Mouse (Mus musculus): Measurements from ENCODE around the gene 1700028J19Rik. TPM values are rescaled to one million over a fixed set of nuclear protein-coding genes. Genes with fewer than 3 reads are reported as not detected.

The 1700028J19Rik gene
- polyA plus RNA-seq (2014; fragmentation: Nextera tagmentation; extraction: Ambion mirVana), result 1.1 and 1.6 TPM in 2 replicates

DNA sequence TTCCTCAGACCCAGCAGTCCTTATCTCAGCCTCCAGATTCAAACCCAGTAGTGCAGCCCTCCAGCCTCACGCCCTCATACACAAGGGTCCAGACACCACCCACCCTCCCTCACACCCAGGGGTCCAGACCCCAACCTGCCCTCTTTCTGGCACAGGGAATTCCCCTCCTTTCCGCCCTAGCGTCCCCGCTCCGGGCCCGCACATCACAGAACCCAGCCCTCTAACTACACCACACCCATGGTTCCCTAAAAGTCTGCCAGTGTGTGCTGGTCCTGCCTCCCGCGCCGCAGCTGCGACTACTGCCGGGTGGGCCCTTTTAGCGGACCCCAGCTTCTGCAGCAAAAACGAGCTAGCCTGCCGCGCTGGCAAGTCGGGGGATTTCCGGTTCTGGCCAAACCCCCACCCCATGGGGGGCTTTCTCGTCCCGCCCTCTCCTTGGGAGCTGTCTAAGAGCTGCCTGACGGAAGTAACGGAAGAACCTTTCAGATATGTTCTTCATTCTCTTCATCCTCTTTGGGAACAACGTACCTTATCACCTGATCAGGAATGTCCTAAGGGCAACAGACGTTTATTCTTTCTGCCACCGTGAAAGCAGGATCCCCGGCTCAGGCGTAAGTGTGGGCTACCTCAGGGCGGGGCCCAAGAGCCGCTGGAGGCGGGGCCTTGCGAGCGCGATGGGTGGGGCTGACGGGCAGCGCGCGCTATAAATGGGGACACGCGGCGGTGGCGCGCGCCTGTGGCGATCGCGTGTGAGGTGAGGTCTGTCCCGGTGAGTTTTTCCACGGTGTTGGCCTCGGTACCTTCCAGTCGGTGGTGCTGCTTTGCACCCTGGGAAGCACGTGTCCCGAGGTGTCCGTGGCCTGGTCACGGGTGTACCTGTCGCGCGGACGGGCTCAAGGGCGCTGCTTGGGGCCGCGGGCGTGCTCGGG is at the start of gene 1700028J19Rik, which contains the start of gene 2410002F23Rik:
TSS of gene 1700028J19Rik (minus strand) at position 641 of the 929 bp plus-strand sequence.
TSS of gene 2410002F23Rik (plus strand) at position 668 of the 929 bp plus-strand sequence.
- Histone ChIP-seq H3K9ac (ENCODE audit: low read length) (peak within 1 kb of the TSS; percentile 98), H3K27ac (ENCODE audit: low read depth) (peak within 1 kb of the TSS; percentile 93), H3K36me3 (ENCODE audit: control insufficient read depth, insufficient read depth, low read length) (peaks cover 34% of the 10 kb centered on the region), H3K4me1 (replicated peaks; ENCODE audit: control insufficient read depth, insufficient read depth, low read length) (peaks cover 18% of the 10 kb centered on the region), H3K4me3 (ENCODE audit: low read depth, low read length) (peak within 1 kb of the TSS; percentile 92), H3K27me3 (replicated peaks; ENCODE audit: control insufficient read depth, insufficient read depth, low read length) (no peaks in the 10 kb centered on the region), H3K4me2 (ENCODE audit: low read length) (peak within 1 kb of the TSS; percentile 88), H3K9me3 (ENCODE audit: control insufficient read depth, low read length) (no peaks in the 10 kb centered on the region)
- ATAC-seq (replicated peaks; ENCODE audit: low FRiP score, low TSS enrichment, low read depth) (peak; percentile 86), DNase-seq (ENCODE audit: low spot score) (peak; percentile 98)
- under 1% methylated on average over 62 of the region's 62 CpGs for WGBS

DNA sequence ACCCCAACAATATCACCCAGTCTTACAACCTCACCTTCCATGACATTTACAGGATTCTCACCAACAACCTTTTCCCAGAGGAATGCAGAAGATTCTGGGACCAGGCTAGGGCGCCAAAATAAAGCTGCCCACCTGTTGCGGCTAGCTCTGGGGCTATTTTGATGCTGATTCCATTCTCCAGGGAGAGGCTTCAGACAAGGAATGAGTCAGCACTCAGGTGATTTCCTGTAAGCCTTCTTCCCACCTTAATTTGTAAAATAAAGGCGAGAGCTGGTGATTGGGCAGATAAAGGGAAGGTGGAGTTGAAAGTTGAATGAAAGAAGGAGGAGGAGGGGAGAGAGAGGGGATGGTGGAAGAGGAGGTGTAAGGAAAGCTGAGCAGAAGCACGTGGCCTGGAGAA is 44.9 kb upstream of the 1700028J19Rik start:
- Histone ChIP-seq H3K9me3 (ENCODE audit: control insufficient read depth, low read length) (no peaks in the 10 kb centered on the region), H3K9ac (ENCODE audit: low read length) (no peak overlapping the region), H3K4me2 (ENCODE audit: low read length) (no peak overlapping the region), H3K4me3 (ENCODE audit: low read depth, low read length) (no peak overlapping the region), H3K27me3 (replicated peaks; ENCODE audit: control insufficient read depth, insufficient read depth, low read length) (no peaks in the 10 kb centered on the region), H3K4me1 (replicated peaks; ENCODE audit: control insufficient read depth, insufficient read depth, low read length) (no peaks in the 10 kb centered on the region), H3K36me3 (ENCODE audit: control insufficient read depth, insufficient read depth, low read length) (no peaks in the 10 kb centered on the region), H3K27ac (ENCODE audit: low read depth) (no peak overlapping the region)
- ATAC-seq (replicated peaks; ENCODE audit: low FRiP score, low TSS enrichment, low read depth), result no peak
- 49% methylated on average over 4 of the region's 4 CpGs for WGBS
- DNase-seq (ENCODE audit: low spot score), result no peak

- 82% methylated on average over 4 of the region's 4 CpGs for WGBS
Observed at GRCm38 (mm10) chr7:44290986-44291385, 44.5 kb upstream of the 1700028J19Rik start.

GRCm38 (mm10) chr7:44287760-44288159 is 41.3 kb upstream of the 1700028J19Rik start:
- H3K27ac ChIP-seq (ENCODE audit: low read depth), result no peak overlapping the region
- 65% methylated on average over 7 of the region's 7 CpGs for WGBS
- no peaks in the 10 kb centered on the region for H3K4me1 ChIP-seq (replicated peaks; ENCODE audit: control insufficient read depth, insufficient read depth, low read length)
- ATAC-seq (replicated peaks; ENCODE audit: low FRiP score, low TSS enrichment, low read depth), result no peak
- H3K9ac ChIP-seq (ENCODE audit: low read length), result no peak overlapping the region
- H3K36me3 ChIP-seq (ENCODE audit: control insufficient read depth, insufficient read depth, low read length), result no peaks in the 10 kb centered on the region
- no peaks in the 10 kb centered on the region for H3K27me3 ChIP-seq (replicated peaks; ENCODE audit: control insufficient read depth, insufficient read depth, low read length)
- no peaks in the 10 kb centered on the region for H3K9me3 ChIP-seq (ENCODE audit: control insufficient read depth, low read length)
- no peak for DNase-seq (ENCODE audit: low spot score)
- H3K4me2 ChIP-seq (ENCODE audit: low read length), result no peak overlapping the region
- no peak overlapping the region for H3K4me3 ChIP-seq (ENCODE audit: low read depth, low read length)

More at GRCm38 (mm10) chr7:44290986-44291385, 44.5 kb upstream of the 1700028J19Rik start:
- ATAC-seq (replicated peaks; ENCODE audit: low FRiP score, low TSS enrichment, low read depth), result no peak
- Histone ChIP-seq H3K27ac (ENCODE audit: low read depth) (no peak overlapping the region), H3K4me2 (ENCODE audit: low read length) (no peak overlapping the region), H3K9ac (ENCODE audit: low read length) (no peak overlapping the region), H3K4me1 (replicated peaks; ENCODE audit: control insufficient read depth, insufficient read depth, low read length) (no peaks in the 10 kb centered on the region), H3K4me3 (ENCODE audit: low read depth, low read length) (no peak overlapping the region), H3K9me3 (ENCODE audit: control insufficient read depth, low read length) (no peaks in the 10 kb centered on the region), H3K36me3 (ENCODE audit: control insufficient read depth, insufficient read depth, low read length) (no peaks in the 10 kb centered on the region), H3K27me3 (replicated peaks; ENCODE audit: control insufficient read depth, insufficient read depth, low read length) (no peaks in the 10 kb centered on the region)
- no peak for DNase-seq (ENCODE audit: low spot score)

DNA sequence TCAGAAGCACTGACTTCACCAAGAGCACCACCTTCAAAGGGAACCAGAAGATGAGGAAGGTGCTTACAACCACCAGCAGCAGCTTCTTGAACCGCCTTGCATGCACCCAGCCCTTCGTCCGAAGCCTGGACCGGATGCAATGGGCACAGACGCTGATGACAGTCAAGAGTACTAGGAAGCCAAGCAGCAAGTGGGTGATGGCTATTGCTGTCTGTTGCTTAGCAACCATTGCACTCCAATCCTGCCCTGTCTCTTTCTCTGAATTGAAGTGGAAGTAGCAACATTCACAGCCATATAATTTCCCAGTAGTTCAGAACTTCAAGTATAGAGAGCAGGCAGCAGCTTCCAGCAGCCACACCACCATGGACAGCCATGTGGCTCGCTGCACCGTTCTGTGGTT is 35.1 kb upstream of the 1700028J19Rik start:
- Histone ChIP-seq H3K4me3 (ENCODE audit: low read depth, low read length) (no peak overlapping the region), H3K27ac (ENCODE audit: low read depth) (no peak overlapping the region), H3K27me3 (replicated peaks; ENCODE audit: control insufficient read depth, insufficient read depth, low read length) (no peaks in the 10 kb centered on the region), H3K9ac (ENCODE audit: low read length) (no peak overlapping the region), H3K4me1 (replicated peaks; ENCODE audit: control insufficient read depth, insufficient read depth, low read length) (no peaks in the 10 kb centered on the region), H3K36me3 (ENCODE audit: control insufficient read depth, insufficient read depth, low read length) (no peaks in the 10 kb centered on the region), H3K9me3 (ENCODE audit: control insufficient read depth, low read length) (no peaks in the 10 kb centered on the region), H3K4me2 (ENCODE audit: low read length) (no peak overlapping the region)
- DNase-seq (ENCODE audit: low spot score) (no peak), ATAC-seq (replicated peaks; ENCODE audit: low FRiP score, low TSS enrichment, low read depth) (no peak)
- 73% methylated on average over 7 of the region's 7 CpGs for WGBS

GRCm38 (mm10) chr7:44280959-44281358 is 34.5 kb upstream of the 1700028J19Rik start:
- no peaks in the 10 kb centered on the region for H3K4me1 ChIP-seq (replicated peaks; ENCODE audit: control insufficient read depth, insufficient read depth, low read length)
- H3K9me3 ChIP-seq (ENCODE audit: control insufficient read depth, low read length), result no peaks in the 10 kb centered on the region
- H3K9ac ChIP-seq (ENCODE audit: low read length), result no peak overlapping the region
- no peak for DNase-seq (ENCODE audit: low spot score)
- no peaks in the 10 kb centered on the region for H3K27me3 ChIP-seq (replicated peaks; ENCODE audit: control insufficient read depth, insufficient read depth, low read length)
- H3K4me2 ChIP-seq (ENCODE audit: low read length), result no peak overlapping the region
- H3K36me3 ChIP-seq (ENCODE audit: control insufficient read depth, insufficient read depth, low read length), result no peaks in the 10 kb centered on the region
- no peak overlapping the region for H3K4me3 ChIP-seq (ENCODE audit: low read depth, low read length)
- no peak overlapping the region for H3K27ac ChIP-seq (ENCODE audit: low read depth)
- 64% methylated on average over 1 of the region's 1 CpGs for WGBS
- ATAC-seq (replicated peaks; ENCODE audit: low FRiP score, low TSS enrichment, low read depth), result no peak

GRCm38 (mm10) chr7:44277250-44277622 is 30.7 kb upstream of the 1700028J19Rik start:
- no peaks in the 10 kb centered on the region for H3K4me1 ChIP-seq (replicated peaks; ENCODE audit: control insufficient read depth, insufficient read depth, low read length)
- no peak overlapping the region for H3K9ac ChIP-seq (ENCODE audit: low read length)
- ATAC-seq (replicated peaks; ENCODE audit: low FRiP score, low TSS enrichment, low read depth), result no peak
- H3K27me3 ChIP-seq (replicated peaks; ENCODE audit: control insufficient read depth, insufficient read depth, low read length), result no peaks in the 10 kb centered on the region; the same call in 1 of the 2 replicates
- WGBS, result 45% methylated on average over 2 of the region's 2 CpGs
- no peak for DNase-seq (ENCODE audit: low spot score)
- H3K9me3 ChIP-seq (ENCODE audit: control insufficient read depth, low read length), result no peaks in the 10 kb centered on the region
- no peaks in the 10 kb centered on the region for H3K36me3 ChIP-seq (ENCODE audit: control insufficient read depth, insufficient read depth, low read length)
- no peak overlapping the region for H3K4me2 ChIP-seq (ENCODE audit: low read length)
- H3K4me3 ChIP-seq (ENCODE audit: low read depth, low read length), result no peak overlapping the region
- H3K27ac ChIP-seq (ENCODE audit: low read depth), result no peak overlapping the region

GRCm38 (mm10) chr7:44276461-44277249 is 30.2 kb upstream of the 1700028J19Rik start:
- H3K36me3 ChIP-seq (ENCODE audit: control insufficient read depth, insufficient read depth, low read length), result no peaks in the 10 kb centered on the region
- H3K9ac ChIP-seq (ENCODE audit: low read length), result no peak overlapping the region
- H3K27me3 ChIP-seq (replicated peaks; ENCODE audit: control insufficient read depth, insufficient read depth, low read length), result no peaks in the 10 kb centered on the region; the same call in 1 of the 2 replicates
- ATAC-seq (replicated peaks; ENCODE audit: low FRiP score, low TSS enrichment, low read depth), result no peak
- no peak overlapping the region for H3K27ac ChIP-seq (ENCODE audit: low read depth)
- 68% methylated on average over 10 of the region's 10 CpGs for WGBS
- H3K4me1 ChIP-seq (replicated peaks; ENCODE audit: control insufficient read depth, insufficient read depth, low read length), result no peaks in the 10 kb centered on the region
- no peak overlapping the region for H3K4me3 ChIP-seq (ENCODE audit: low read depth, low read length)
- no peaks in the 10 kb centered on the region for H3K9me3 ChIP-seq (ENCODE audit: control insufficient read depth, low read length)
- H3K4me2 ChIP-seq (ENCODE audit: low read length), result no peak overlapping the region
- no peak for DNase-seq (ENCODE audit: low spot score)

All from intestine, embryonic 14.5 days (tissue).